1 mouse cellular context compared by ENCODE assay signal in the genomic region with DNA sequence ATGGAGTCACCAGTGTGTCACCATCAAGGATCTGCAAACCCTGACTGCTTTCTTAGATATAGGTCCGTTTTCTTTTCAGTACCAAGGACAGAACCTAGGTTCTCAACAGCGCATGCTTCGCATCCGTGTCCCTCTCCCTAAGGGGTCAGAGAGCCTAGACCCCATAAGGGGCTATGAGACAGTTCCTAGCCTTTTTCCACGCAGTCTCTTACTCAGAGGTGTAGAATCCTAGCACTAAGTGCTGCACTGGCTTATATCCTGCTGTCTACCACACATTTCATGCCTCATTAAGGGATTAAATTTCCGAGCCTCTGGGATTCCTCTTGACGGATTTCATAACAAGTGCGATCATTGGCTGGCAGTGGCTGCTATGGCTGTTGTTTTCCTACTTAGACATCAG.
TF ChIP-seq lines count a peak whose summit lies in the region.

No protein-coding gene starts in this region.

TF ChIP-seq in MEL, 35 proteins besides CTCF, POLR2A, EP300 and RAD21 (continued from another document):
- no peak for TF ChIP-seq USF1 (IDR thresholded peaks at IDR 0.05; ENCODE audit: low read depth, low read length)
- TF ChIP-seq E2F4 (IDR thresholded peaks at IDR 0.05; ENCODE audit: borderline replicate concordance, low read depth, low read length): no peak
